Mouse (Mus musculus) cerebellum, adult 2 months (tissue): ENCODE measurements at regions not wholly inside any gene's neighbourhood (a gene's known extent, or its start where the extent isn't known, plus 50 kb on each side); places are given as distances from the start of the nearest gene placed in this dataset.

Experiments used
- CTCF ChIP-seq: fragments of 200-500 bp; IDR thresholded peaks from 2 replicates; pipeline ENCODE4 v1.5.1; 2011; ENCODE audit warnings: low read depth, mild to moderate bottlenecking, control low read depth, low read length, moderate library complexity, borderline replicate concordance; ENCODE audit not compliant: insufficient read depth
- POLR2A ChIP-seq: fragments of 200-500 bp; IDR thresholded peaks from 2 replicates; pipeline ENCODE4 v1.6.1; 2011; ENCODE audit warnings: low read length, control low read depth, borderline replicate concordance; ENCODE audit not compliant: insufficient read depth

DNA sequence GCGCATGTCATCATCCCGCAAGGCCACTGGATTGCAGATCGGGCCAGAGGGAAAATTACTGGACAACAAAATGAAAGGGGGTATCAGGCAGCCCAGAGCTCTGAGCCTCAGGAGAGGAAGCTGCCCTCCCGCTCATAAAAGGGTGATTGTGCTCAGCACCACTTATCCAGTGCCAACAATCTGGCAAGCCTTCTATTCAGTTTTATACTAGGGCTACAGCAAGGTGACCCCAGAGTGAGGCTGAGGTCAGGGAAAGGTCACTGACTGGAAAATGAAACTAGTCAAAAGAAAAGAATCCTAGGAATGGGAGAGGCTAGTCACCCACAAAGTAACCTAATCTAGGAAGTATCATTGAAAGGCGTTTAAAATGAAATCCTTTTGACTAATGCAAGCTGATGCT lies 198.5 kb upstream of the Tmem161b start:
- no peak for TF ChIP-seq POLR2A
- TF ChIP-seq CTCF: no peak
